In genomic region chr7:38111996-38112395, GRCm38 (mm10) we compare ENCODE assay signal across 8 mouse cellular contexts. TPM values are rescaled to one million over a fixed set of nuclear protein-coding genes. Genes with fewer than 3 reads are reported as not detected.
DNase-seq lines count a peak whose midpoint lies in the region; ATAC-seq lines count a peak whose summit lies in the region.

No protein-coding gene starts in this region.

- ATAC-seq in erythroid progenitor cell, adult 5-6 weeks (replicated peaks; ENCODE audit: low FRiP score, poor library complexity, severe bottlenecking), result no peak
- no peak for ATAC-seq in megakaryocyte-erythroid progenitor cell, adult 5-6 weeks (replicated peaks; ENCODE audit: low FRiP score, low TSS enrichment, poor library complexity, severe bottlenecking)

- DNase-seq in layer of hippocampus, adult 18-20 months (ENCODE audit: low spot score in 2 of 2), result peak; percentile 41 to 45
- DNase-seq in layer of hippocampus, postnatal 25 days (ENCODE audit: extremely low spot score in 1 of 2, low spot score in 1 of 2), result no peak
- DNase-seq in cerebellum, adult 9-10 months, result peak; percentile 44
- DNase-seq in heart, adult 8-10 months (ENCODE audit: low spot score), result peak; percentile 4
- peak; percentile 86 for DNase-seq in kidney, postnatal 10 days
- peak; percentile 72 for DNase-seq in lung, postnatal 25 days (ENCODE audit: low spot score)

RNA-seq across cellular contexts. Expression of gene Ccne1, which starts 4.7 kb away (rescaled TPM):
- 10 to 100 TPM; 14.7 to 15.7 TPM for total RNA-seq in layer of hippocampus, adult 18-20 months (2021)
- 10 to 100 TPM; 13.1 to 13.4 TPM for total RNA-seq in layer of hippocampus, postnatal 25 days (2021)
- 1 to 10 TPM in 3 of 4 experiments, under 1 TPM in 1; 0.95 to 2.2 (median 1.7) TPM for total RNA-seq in heart, adult 8-10 months (2022)
- 131 and 148 TPM in 2 replicates for total RNA-seq in erythroid progenitor cell, adult 5-6 weeks (2015; ENCODE audit: low replicate concordance)
- total RNA-seq in erythroid progenitor cell, adult 5-6 weeks (2017; ENCODE audit: low replicate concordance), result 180 and 187 TPM in 2 replicates
- 111 and 130 TPM in 2 replicates for total RNA-seq in megakaryocyte-erythroid progenitor cell, adult 5-6 weeks (2014; fragmentation: Nextera tagmentation)
- 99.0 and 164 TPM in 2 replicates for total RNA-seq in megakaryocyte-erythroid progenitor cell, adult 5-6 weeks (2017)

Comparison
In these comparisons a context has a peak if more than half of its experiments do, and no peak if none do; other contexts are left out.
1. DNase-seq: peak in layer of hippocampus, adult 18-20 months (2 of 2), cerebellum, adult 9-10 months (single experiment), heart, adult 8-10 months (single experiment), kidney, postnatal 10 days (single experiment) and lung, postnatal 25 days (single experiment); none in layer of hippocampus, postnatal 25 days (0 of 2).
2. RNA of gene Ccne1, which starts 4.7 kb away (total RNA-seq): 131 to 187 TPM in erythroid progenitor cell, adult 5-6 weeks and 99.0 to 164 TPM in megakaryocyte-erythroid progenitor cell, adult 5-6 weeks; 14.7 to 15.7 TPM in layer of hippocampus, adult 18-20 months, 13.1 to 13.4 TPM in layer of hippocampus, postnatal 25 days and 0.95 to 2.2 TPM in heart, adult 8-10 months; every median in the first group is over 4 times any median in the second.